Mouse (Mus musculus): ENCODE results near the gene Rassf8.

GRCm38 (mm10) chr6:145794671-145795070 lies 48.1 kb downstream of the Rassf8 start:
- no peak for TF ChIP-seq CTCF (IDR thresholded peaks at IDR 0.05; ENCODE audit: low read depth, low read length)
- TF ChIP-seq POLR2A (IDR thresholded peaks at IDR 0.05; ENCODE audit: borderline replicate concordance, low read depth, low read length): no peak
